In the genomic region with DNA sequence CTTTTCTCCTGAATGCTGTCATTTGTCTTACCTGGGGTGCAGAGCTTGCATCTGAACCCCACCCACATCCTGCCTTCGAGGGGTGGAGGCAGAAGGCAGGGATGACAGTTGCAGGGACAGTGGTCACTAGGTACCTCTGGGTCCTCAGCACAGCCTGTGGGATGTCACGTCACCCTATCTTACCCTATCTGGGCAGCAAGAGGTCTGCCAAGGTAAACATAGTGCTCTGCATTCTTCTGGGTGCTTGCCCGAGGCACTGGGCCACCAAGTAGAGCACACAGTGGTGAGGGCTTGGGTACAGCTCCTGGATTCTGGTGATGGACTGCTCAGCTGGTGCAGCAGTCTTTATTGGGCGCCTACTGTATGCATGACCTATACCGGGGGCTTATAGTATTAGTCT, we compare ENCODE assay signal across 15 mouse cellular contexts. TPM values are rescaled to one million over a fixed set of nuclear protein-coding genes. Genes with fewer than 3 reads are reported as not detected.
DNase-seq lines count a peak whose midpoint lies in the region; ATAC-seq and TF ChIP-seq lines count a peak whose summit lies in the region.
"Had no signal": no experiment of that assay in that cellular context is flagged by ENCODE, and none has a peak within 500 bp of the region (broad histone marks: within the 10 kb centered on the region; RNA-seq: fewer than 3 reads in every experiment).

No protein-coding gene starts in this region.

- ATAC-seq in midbrain, embryonic 14.5 days (ENCODE audit: low FRiP score, low TSS enrichment), result no peak
- no peak for ATAC-seq in midbrain, embryonic 11.5 days (ENCODE audit: low FRiP score)
- ATAC-seq in limb, embryonic 15.5 days (ENCODE audit: insufficient number of reproducible peaks, low FRiP score, low TSS enrichment, low read depth), result no peak
- ATAC-seq: midbrain, embryonic 15.5 days had no signal

- no peak for TF ChIP-seq EP300 in heart, adult 2 months (IDR thresholded peaks at IDR 0.05; ENCODE audit: insufficient read depth, low read depth, low read length)

- no peaks in the 10 kb centered on the region for H3K9me3 ChIP-seq in midbrain, embryonic 14.5 days (ENCODE audit: control insufficient read depth, low read length)
- H3K9me3 ChIP-seq in midbrain, embryonic 11.5 days (ENCODE audit: control insufficient read depth, low read length), result no peaks in the 10 kb centered on the region
- H3K9me3 ChIP-seq in embryonic facial prominence, embryonic 10.5 days, result no peaks in the 10 kb centered on the region
- no peaks in the 10 kb centered on the region for H3K9me3 ChIP-seq in limb, embryonic 15.5 days
- H3K9me3 ChIP-seq: heart, embryonic 12.5 days; midbrain, embryonic 15.5 days; neural tube, embryonic 12.5 days; stomach, embryonic 15.5 days had no signal

- H3K4me3 ChIP-seq in heart, adult 2 months, result no peak overlapping the region
- H3K4me3 ChIP-seq in midbrain, embryonic 14.5 days (replicated peaks; ENCODE audit: low read depth, low read length), result no peak overlapping the region
- no peak overlapping the region for H3K4me3 ChIP-seq in midbrain, embryonic 11.5 days (ENCODE audit: low read depth, low read length)
- H3K4me3 ChIP-seq in embryonic facial prominence, embryonic 10.5 days, result no peak overlapping the region
- H3K4me3 ChIP-seq in limb, embryonic 15.5 days, result no peak overlapping the region
- H3K4me3 ChIP-seq: heart, embryonic 12.5 days; midbrain, embryonic 15.5 days; neural tube, embryonic 12.5 days; stomach, embryonic 15.5 days had no signal

- TF ChIP-seq CTCF in heart, adult 2 months (IDR thresholded peaks at IDR 0.05), result no peak

- H3K4me1 ChIP-seq in heart, adult 2 months (ENCODE audit: control insufficient read depth, insufficient read depth, low read length), result peaks cover 63% of the 10 kb centered on the region
- H3K4me1 ChIP-seq in midbrain, embryonic 14.5 days (ENCODE audit: control insufficient read depth, insufficient read depth, low read length), result peaks cover 50% of the 10 kb centered on the region
- peaks cover 15% of the 10 kb centered on the region for H3K4me1 ChIP-seq in midbrain, embryonic 11.5 days (ENCODE audit: control insufficient read depth, insufficient read depth, low read length)
- H3K4me1 ChIP-seq in embryonic facial prominence, embryonic 10.5 days, result peaks cover 92% of the 10 kb centered on the region
- peaks cover 93% of the 10 kb centered on the region for H3K4me1 ChIP-seq in limb, embryonic 15.5 days

- no peak overlapping the region for H3K4me2 ChIP-seq in midbrain, embryonic 14.5 days (ENCODE audit: low read length)
- H3K4me2 ChIP-seq in midbrain, embryonic 11.5 days, result no peak overlapping the region
- no peak overlapping the region for H3K4me2 ChIP-seq in limb, embryonic 15.5 days
- H3K4me2 ChIP-seq: heart, embryonic 12.5 days; midbrain, embryonic 15.5 days; neural tube, embryonic 12.5 days; stomach, embryonic 15.5 days had no signal

- intact Hi-C loops in heart, adult 2 months (cut with DNase I), result no loop called here
- intact Hi-C loops in heart, postnatal 25 days (cut with DNase I), result no loop called here

- DNase-seq in heart, adult 2 months, result no peak
- no peak for DNase-seq in heart, postnatal 25 days (ENCODE audit: low spot score)
- DNase-seq in midbrain, embryonic 14.5 days, result no peak
- DNase-seq in midbrain, embryonic 11.5 days (ENCODE audit: low spot score, missing footprints), result no peak
- no peak for DNase-seq in embryonic facial prominence, embryonic 10.5 days (ENCODE audit: low spot score)
- DNase-seq in MN1 (ENCODE audit: low spot score), result no peak
- DNase-seq: cerebellum, adult 9-10 months; kidney, adult 11 months; lung, adult 2 months; thymus, postnatal 14 days had no signal

- H3K79me2 ChIP-seq in heart, adult 2 months (replicated peaks; ENCODE audit: control insufficient read depth, insufficient read depth, low read length), result no peaks in the 10 kb centered on the region

- peak overlapping the region; percentile 63 for H3K27ac ChIP-seq in heart, adult 2 months
- H3K27ac ChIP-seq in midbrain, embryonic 14.5 days (replicated peaks; ENCODE audit: low read depth, low read length), result 0 out of 2 replicates have a peak overlapping the region, but pooled peaks have one; percentile 13
- H3K27ac ChIP-seq in midbrain, embryonic 11.5 days (ENCODE audit: low read depth, low read length), result no peak overlapping the region
- H3K27ac ChIP-seq in embryonic facial prominence, embryonic 10.5 days (replicated peaks), result peak overlapping the region; percentile 79; the same call in 1 of the 2 replicates
- H3K27ac ChIP-seq in limb, embryonic 15.5 days, result peak overlapping the region; percentile 81; the same call in 1 of the 2 replicates
- H3K27ac ChIP-seq: midbrain, embryonic 15.5 days; neural tube, embryonic 12.5 days had no signal

- no peaks in the 10 kb centered on the region for H3K27me3 ChIP-seq in heart, adult 2 months (ENCODE audit: control insufficient read depth, insufficient read depth, low read length)
- no peaks in the 10 kb centered on the region for H3K27me3 ChIP-seq in midbrain, embryonic 14.5 days (ENCODE audit: control insufficient read depth, insufficient read depth, low read length)
- H3K27me3 ChIP-seq in midbrain, embryonic 11.5 days (ENCODE audit: control insufficient read depth, insufficient read depth, low read length), result no peaks in the 10 kb centered on the region
- H3K27me3 ChIP-seq in embryonic facial prominence, embryonic 10.5 days (replicated peaks; ENCODE audit: low read depth, poor library complexity, severe bottlenecking), result 0 out of 2 replicates have a peak, but pooled peaks cover under 1% of the 10 kb centered on the region
- no peaks in the 10 kb centered on the region for H3K27me3 ChIP-seq in limb, embryonic 15.5 days
- H3K27me3 ChIP-seq: heart, embryonic 12.5 days; midbrain, embryonic 15.5 days; neural tube, embryonic 12.5 days; stomach, embryonic 15.5 days had no signal

- 45% methylated on average over 5 of the region's 5 CpGs for WGBS in heart, adult 2 months
- WGBS in midbrain, embryonic 14.5 days, result 82% methylated on average over 5 of the region's 5 CpGs
- 79% methylated on average over 5 of the region's 5 CpGs for WGBS in midbrain, embryonic 11.5 days
- 88% methylated on average over 5 of the region's 5 CpGs for WGBS in embryonic facial prominence, embryonic 10.5 days
- WGBS in limb, embryonic 15.5 days, result 68% methylated on average over 5 of the region's 5 CpGs

- no peaks in the 10 kb centered on the region for H3K36me3 ChIP-seq in heart, adult 2 months (ENCODE audit: control insufficient read depth, insufficient read depth, low read length)
- H3K36me3 ChIP-seq in midbrain, embryonic 14.5 days (ENCODE audit: control insufficient read depth, insufficient read depth, low read length), result no peaks in the 10 kb centered on the region
- no peaks in the 10 kb centered on the region for H3K36me3 ChIP-seq in midbrain, embryonic 11.5 days (ENCODE audit: control insufficient read depth, insufficient read depth, low read length)
- no peaks in the 10 kb centered on the region for H3K36me3 ChIP-seq in embryonic facial prominence, embryonic 10.5 days (replicated peaks)
- H3K36me3 ChIP-seq in limb, embryonic 15.5 days, result peaks cover 3% of the 10 kb centered on the region; the same call in 1 of the 2 replicates
- H3K36me3 ChIP-seq: heart, embryonic 12.5 days; midbrain, embryonic 15.5 days; neural tube, embryonic 12.5 days; stomach, embryonic 15.5 days had no signal

- TF ChIP-seq POLR2A in heart, adult 2 months (IDR thresholded peaks at IDR 0.05; ENCODE audit: insufficient read depth, low read depth, low read length), result no peak

- no peak overlapping the region for H3K9ac ChIP-seq in heart, adult 2 months (ENCODE audit: low read depth, low read length)
- H3K9ac ChIP-seq in midbrain, embryonic 14.5 days (replicated peaks; ENCODE audit: low read length), result no peak overlapping the region
- no peak overlapping the region for H3K9ac ChIP-seq in midbrain, embryonic 11.5 days (ENCODE audit: low read length)
- H3K9ac ChIP-seq in limb, embryonic 15.5 days, result no peak overlapping the region
- H3K9ac ChIP-seq: heart, embryonic 12.5 days; midbrain, embryonic 15.5 days; neural tube, embryonic 12.5 days; stomach, embryonic 15.5 days had no signal

RNA-seq across cellular contexts. Expression of a gene that starts 7.2 kb away (rescaled TPM):
- total RNA-seq in heart, adult 2 months (2021), result 10 to 100 TPM; 32.7 to 38.3 TPM
- polyA plus RNA-seq in heart, adult 2 months (2012; rRNA removed), result 41.5 and 51.9 TPM in 2 replicates
- total RNA-seq in heart, postnatal 25 days (2021), result 10 to 100 TPM; 37.7 to 41.9 TPM
- polyA plus RNA-seq in midbrain, embryonic 14.5 days (2014; fragmentation: Nextera tagmentation; extraction: Ambion mirVana), result 95.3 and 95.7 TPM in 2 replicates
- polyA plus RNA-seq in midbrain, embryonic 11.5 days (2014; fragmentation: Nextera tagmentation; extraction: Ambion mirVana), result 12.1 and 13.6 TPM in 2 replicates
- 31.9 and 32.8 TPM in 2 replicates for polyA plus RNA-seq in embryonic facial prominence, embryonic 10.5 days (2016; fragmentation: Nextera tagmentation; extraction: Ambion mirVana)
- polyA plus RNA-seq in limb, embryonic 15.5 days (2015; fragmentation: Nextera tagmentation; extraction: Ambion mirVana), result 34.9 and 39.4 TPM in 2 replicates
